Mouse (Mus musculus) testis, postnatal 10 days (tissue): ENCODE data around the gene Spint3.

Source experiments
- DNase-seq: peaks from one replicate; pipeline ENCODE4 v3.0.0; 2021; ENCODE audit warnings: low spot score

Gene Spint3

DNA sequence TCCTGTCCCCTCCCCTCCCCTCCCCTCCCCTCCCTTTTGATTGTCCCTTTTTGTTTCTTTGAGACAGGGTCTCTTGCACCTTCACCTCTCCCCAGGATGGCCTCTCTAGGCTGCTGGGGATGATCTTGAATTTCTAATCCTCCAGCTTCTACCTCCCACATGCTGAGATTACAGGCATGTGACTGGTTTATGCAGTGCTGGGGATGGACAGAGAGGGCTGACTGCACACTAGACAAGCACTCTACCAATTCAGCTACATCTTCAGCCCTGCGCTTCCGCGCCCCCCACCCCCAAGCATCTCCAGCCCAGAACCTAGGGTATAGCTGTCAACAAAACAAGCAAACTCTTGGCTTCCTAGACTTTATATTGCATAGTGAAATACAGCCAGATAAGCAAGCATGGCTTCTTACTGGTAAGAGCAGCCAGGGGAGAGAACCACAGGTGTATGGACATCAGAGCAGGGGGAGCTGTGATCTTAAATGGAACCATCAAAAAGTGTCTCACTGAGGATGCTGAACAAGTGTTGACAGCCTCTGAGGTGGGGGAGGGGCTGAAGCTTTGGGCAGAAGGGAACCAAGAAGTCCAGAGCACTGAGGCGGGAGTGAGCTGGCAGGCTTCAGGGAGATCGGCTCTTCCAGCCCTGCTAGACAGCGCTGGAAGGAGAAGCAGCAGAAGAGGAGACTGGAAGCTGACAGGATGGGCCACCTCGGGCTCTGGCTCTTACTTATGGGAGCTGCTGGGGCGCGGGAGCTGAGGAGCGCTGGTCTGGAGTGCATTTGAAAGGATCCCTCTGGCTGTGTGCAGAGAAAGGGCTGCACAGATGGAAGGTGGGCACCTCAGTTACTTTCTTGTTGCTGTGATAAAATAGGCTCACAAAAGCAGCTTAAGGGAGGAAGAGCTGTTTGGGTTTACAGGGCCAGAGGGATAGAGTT, 23.0 kb downstream of the Spint3 start:
- no peak for DNase-seq

DNA sequence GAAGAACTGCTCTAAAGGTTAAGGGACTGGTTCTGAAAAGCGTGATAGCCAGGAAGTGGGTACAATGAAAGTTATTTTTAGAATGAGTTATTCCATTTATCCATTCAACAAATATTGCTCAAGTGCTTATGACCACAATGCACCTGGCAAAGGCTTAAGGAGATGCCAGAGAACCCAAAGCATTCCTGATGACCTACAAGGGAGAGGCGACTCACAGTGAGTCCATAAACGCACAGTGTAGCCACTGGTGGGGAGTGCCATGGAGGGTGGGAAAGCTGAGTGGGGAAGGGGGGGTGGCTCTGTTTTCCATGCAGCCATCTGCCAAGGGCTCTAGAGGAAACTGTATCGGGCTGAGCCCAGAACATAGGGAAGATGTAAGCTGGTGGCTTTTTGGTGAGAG, 23.9 kb downstream of the Spint3 start:
- DNase-seq, result no peak

DNA sequence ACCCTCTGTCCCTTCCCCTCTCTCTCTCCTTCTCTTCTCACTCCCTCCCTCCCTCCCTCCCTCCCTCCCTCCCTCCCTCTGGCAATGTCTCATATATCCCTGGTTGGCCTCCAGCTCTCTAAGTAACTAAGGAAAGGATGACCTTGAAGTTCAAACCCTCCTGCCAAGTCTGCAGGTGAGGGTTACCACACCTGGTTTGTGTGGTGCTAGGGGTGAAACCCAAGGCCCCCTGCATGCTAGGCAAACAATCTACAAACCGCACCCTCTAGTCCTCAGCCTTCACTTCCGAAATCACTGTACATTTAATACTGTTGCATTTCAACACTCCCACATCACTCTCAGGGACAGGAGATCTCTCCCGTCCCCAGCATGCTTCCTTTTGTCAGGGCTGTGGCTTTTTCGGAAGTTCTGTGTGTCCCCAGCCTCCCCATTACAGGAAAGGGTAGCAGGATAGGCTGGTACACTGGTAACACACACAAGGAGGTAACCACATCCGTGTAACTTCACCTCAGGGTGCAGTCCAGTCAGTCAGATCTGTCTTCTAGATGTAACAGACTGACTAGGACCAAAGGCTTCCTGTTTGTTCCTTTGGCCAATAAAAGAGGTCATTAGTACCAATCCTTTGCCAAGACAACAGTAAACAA, 28.7 kb downstream of the Spint3 start:
- no peak for DNase-seq

DNA sequence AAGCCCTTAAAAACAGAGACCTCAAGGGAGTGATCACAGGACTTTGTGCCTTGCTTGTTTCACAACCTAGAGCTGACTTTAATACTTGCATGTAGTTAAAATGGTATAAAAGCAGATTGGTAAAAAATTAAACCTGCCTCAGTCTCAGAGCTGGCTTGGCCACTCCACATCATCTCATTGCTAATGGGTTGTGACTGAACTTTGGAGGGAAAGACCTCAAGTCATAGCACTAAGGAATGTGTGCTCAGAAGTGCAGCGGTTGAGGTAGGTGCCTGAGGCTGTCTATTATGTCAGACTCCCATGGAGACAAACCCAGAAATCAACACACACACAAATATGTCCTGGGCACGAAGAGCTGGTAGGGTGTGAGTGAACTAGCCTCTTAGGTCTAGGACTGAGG, 29.5 kb downstream of the Spint3 start:
- DNase-seq, result no peak

- no peak for DNase-seq
These were observed 30.7 kb downstream of the Spint3 start for GRCm38 (mm10) chr2:164542598-164542997.

DNA sequence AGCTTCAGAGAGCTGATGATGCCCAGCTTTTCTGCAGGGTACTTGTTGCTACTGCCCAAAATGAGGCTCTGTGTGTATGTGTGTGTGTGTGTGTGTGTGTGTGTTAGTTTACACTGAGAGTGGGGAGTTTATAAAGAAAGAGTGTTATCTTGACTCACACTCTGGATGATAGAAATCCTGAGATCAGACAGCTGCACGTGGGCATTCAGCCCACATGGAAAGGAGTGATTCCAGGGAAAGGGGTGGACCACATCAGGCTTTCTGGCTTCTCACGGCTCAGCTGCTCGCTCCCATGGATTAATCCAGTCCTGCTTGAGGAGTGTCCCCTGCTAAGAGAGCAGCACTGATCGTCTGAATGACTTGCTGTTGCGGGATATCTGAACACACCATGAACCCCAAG, 31.1 kb downstream of the Spint3 start:
- no peak for DNase-seq

- no peak for DNase-seq
These were observed 32.4 kb downstream of the Spint3 start for GRCm38 (mm10) chr2:164540652-164541427.

GRCm38 (mm10) chr2:164537003-164537402, 36.3 kb downstream of the Spint3 start:
- no peak for DNase-seq

GRCm38 (mm10) chr2:164534315-164534714, 38.9 kb downstream of the Spint3 start:
- DNase-seq, result no peak

DNA sequence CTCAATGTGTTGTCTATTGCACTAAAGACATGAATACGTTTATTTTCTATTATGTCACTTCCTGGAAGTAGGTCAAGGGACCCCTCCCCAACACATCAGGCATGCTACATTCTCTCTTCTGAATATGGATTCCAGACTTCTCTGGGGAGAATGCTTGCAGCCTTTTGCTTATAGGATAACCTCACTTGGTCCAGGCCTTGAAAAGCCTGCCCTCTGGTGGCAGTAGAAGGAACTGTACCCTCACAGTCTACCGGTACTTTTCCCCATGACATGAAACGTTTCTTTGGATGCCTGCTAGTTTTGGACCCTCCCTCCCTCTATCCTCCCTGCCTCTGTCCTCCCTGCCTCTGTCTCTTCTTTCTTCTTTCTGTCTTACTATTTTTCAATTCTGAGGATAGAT, 42.1 kb downstream of the Spint3 start:
- peak; percentile 87 for DNase-seq

DNA sequence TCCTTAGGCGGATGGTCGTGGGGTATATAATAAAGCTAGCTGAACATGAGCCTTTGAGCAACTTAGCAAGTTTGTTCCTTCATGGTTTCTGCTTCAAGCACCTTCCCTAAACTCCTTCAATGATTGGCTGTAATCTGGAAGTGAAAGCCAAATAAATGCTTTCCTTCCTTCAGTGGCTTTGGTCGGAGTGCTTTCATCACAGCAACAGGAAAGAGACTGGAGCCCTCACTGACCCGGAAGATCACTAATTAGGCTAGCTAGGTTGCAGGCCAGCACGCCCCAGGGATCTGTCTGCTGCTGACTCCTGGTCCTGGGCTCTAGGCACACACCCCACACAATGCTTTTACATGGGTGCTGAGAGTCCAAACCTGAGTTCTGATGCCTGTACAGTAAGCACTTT, 44.7 kb downstream of the Spint3 start:
- no peak for DNase-seq

- DNase-seq, result no peak
These were observed 49.9 kb downstream of the Spint3 start for GRCm38 (mm10) chr2:164523301-164523773.

DNA sequence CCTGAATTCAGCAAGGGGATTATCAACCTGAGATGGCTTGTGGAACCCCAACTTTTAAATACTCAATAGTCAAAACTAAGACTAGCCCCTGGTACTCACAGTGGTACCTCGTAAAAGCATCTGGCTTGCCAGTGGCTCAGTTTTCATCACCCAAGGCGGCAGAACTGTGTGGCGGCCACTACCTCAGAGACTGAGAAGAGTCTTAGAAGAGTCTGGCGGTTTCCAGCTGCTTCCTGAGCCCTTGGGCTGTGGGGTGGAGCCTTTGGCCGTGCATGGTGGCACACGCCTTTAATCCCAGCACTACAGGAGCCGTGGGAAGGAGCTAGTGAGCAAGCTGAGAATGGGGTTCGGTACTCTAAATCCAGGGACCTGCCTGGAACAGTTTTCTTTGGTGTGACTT, 51.0 kb downstream of the Spint3 start:
- no peak for DNase-seq

GRCm38 (mm10) chr2:164521841-164522240, 51.4 kb downstream of the Spint3 start:
- DNase-seq, result no peak

GRCm38 (mm10) chr2:164520782-164521181, 52.5 kb downstream of the Spint3 start:
- no peak for DNase-seq
